Mouse (Mus musculus) C2C12 (cell line): ENCODE data around the gene Ubr7. TPM values are rescaled to one million over a fixed set of nuclear protein-coding genes. Genes with fewer than 3 reads are reported as not detected.

Experiments
- H3K27me3 ChIP-seq: one replicate; pipeline ENCODE4 v1.6.1; 2011; ENCODE audit not compliant: control insufficient read depth, insufficient read depth, insufficient read length
- H3K36me3 ChIP-seq: one replicate; pipeline ENCODE4 v1.6.1; 2011; ENCODE audit not compliant: control insufficient read depth, insufficient read depth
- H3K4me3 ChIP-seq: one replicate; pipeline ENCODE4 v1.5.1; 2011; ENCODE audit warnings: mild to moderate bottlenecking, control low read depth; ENCODE audit not compliant: poor library complexity, insufficient read depth, severe bottlenecking
- H3K79me2 ChIP-seq: one replicate; pipeline ENCODE4 v1.6.1; 2011; ENCODE audit not compliant: control insufficient read depth, insufficient read depth
- H3K79me3 ChIP-seq: one replicate; pipeline ENCODE4 v1.6.1; 2011; ENCODE audit warnings: low read depth, control low read depth
- H3ac ChIP-seq: one replicate; pipeline ENCODE3; 2011; ENCODE audit warnings: low read depth; ENCODE audit not compliant: control insufficient read depth, insufficient read length
- CEBPB ChIP-seq: IDR thresholded peaks from one replicate; pipeline ENCODE4 v1.6.1; 2011; ENCODE audit warnings: low read depth, mild to moderate bottlenecking, control low read depth, moderate library complexity
- CTCF ChIP-seq: IDR thresholded peaks from one replicate; pipeline ENCODE4 v1.5.1; 2011; ENCODE audit not compliant: control insufficient read depth, insufficient read depth, insufficient read length
- FOSL1 ChIP-seq: IDR thresholded peaks from one replicate; pipeline ENCODE4 v1.8.0; 2011; ENCODE audit warnings: mild to moderate bottlenecking, low read length; ENCODE audit not compliant: poor library complexity, insufficient read depth, severe bottlenecking
- MAX ChIP-seq: IDR thresholded peaks from one replicate; pipeline ENCODE4 v1.6.1; 2011; ENCODE audit warnings: mild to moderate bottlenecking, control low read depth
- MYOD1 ChIP-seq: IDR thresholded peaks from one replicate; pipeline ENCODE4 v1.6.1; 2011; ENCODE audit warnings: low read depth; ENCODE audit not compliant: control insufficient read depth, insufficient read length
- MYOG ChIP-seq: IDR thresholded peaks from one replicate; pipeline ENCODE4 v1.6.1; 2011; ENCODE audit not compliant: control insufficient read depth, insufficient read length; ENCODE audit errors: extremely low read depth
- USF1 ChIP-seq: IDR thresholded peaks from one replicate; pipeline ENCODE4 v1.6.1; 2011; ENCODE audit warnings: low read depth, mild to moderate bottlenecking, control low read depth, moderate library complexity
- polyA plus RNA-seq: library from polyadenylated mRNA; unstranded; fragments of >200 nt; fragmentation: generic; extraction: Trizol; gene quantifications from one replicate; pipeline ENCODE4 v1.2.1, GENCODE M21; 2012; ENCODE audit warnings: missing spikeins

Ubr7 gene
- polyA plus RNA-seq, 1 experiment: 20.6 TPM

DNA sequence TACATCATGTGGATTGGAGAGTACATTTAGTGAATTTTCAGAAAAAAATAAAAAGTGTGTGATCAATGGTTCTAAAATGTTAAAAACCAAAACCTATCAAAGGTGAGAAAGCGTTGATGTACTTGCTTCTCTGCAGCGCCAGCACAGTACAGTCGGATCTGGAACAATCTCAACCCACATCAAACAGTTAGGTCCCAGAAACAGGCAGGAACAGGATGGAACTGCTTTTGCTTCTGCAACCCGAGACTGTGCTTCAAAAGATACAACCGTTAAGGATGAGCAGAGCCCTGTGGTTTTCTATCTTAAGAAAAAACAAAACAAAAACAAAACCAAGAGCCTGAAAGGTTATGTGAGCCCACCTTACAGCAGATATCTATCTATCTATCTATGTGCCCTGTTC is 25.1 kb downstream of the Ubr7 start:
- Histone ChIP-seq H3K27me3 (no peaks in the 10 kb centered on the region), H3ac (no peak overlapping the region), H3K36me3 (peaks cover 39% of the 10 kb centered on the region), H3K79me3 (no peaks in the 10 kb centered on the region), H3K79me2 (no peaks in the 10 kb centered on the region), H3K4me3 (no peak overlapping the region)
- TF ChIP-seq MYOD1: no peak
- TF ChIP-seq FOSL1: no peak
- no peak for TF ChIP-seq USF1
- TF ChIP-seq MAX: no peak
- TF ChIP-seq CTCF: no peak

DNA sequence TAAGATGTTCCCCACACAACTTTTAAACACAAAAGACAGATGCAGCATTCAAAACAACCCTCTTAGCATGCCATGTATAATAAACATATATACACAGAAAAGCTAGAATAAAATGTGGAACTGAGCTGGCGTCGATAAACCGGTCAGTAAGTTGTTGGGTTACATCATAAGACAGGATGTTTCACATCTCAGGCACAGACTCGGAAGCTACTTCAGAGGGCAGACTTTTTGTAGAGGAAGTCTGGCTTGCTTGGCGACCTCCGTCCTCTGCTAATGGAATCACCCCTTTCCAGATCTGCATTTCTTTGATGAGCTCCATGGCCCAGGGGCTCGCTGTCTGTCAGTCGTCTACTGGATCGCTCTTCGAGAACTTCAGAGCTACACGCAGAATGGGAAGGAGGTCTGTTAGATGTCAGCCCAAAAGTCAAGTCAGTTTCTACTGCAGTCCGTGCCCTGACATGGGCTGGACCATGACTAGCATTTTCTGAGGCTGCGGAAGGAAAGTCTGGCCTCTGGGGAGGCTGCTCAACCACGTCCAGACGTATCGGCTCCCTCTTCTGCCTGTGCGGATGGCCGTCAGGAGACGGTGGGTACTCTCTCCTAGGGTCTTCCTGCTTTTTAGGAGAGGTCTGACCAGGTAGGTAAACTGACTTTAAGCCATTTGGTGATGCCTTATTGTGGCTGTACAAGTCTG is 27.3 kb downstream of the Ubr7 start:
- Histone ChIP-seq H3K79me2 (no peaks in the 10 kb centered on the region), H3K36me3 (peaks cover 55% of the 10 kb centered on the region), H3ac (no peak overlapping the region), H3K27me3 (no peaks in the 10 kb centered on the region), H3K4me3 (no peak overlapping the region), H3K79me3 (no peaks in the 10 kb centered on the region)
- TF ChIP-seq CEBPB: no peak
- TF ChIP-seq USF1: no peak
- TF ChIP-seq MAX: no peak
- TF ChIP-seq FOSL1: no peak
- no peak for TF ChIP-seq MYOG
- TF ChIP-seq MYOD1: no peak
- no peak for TF ChIP-seq CTCF

DNA sequence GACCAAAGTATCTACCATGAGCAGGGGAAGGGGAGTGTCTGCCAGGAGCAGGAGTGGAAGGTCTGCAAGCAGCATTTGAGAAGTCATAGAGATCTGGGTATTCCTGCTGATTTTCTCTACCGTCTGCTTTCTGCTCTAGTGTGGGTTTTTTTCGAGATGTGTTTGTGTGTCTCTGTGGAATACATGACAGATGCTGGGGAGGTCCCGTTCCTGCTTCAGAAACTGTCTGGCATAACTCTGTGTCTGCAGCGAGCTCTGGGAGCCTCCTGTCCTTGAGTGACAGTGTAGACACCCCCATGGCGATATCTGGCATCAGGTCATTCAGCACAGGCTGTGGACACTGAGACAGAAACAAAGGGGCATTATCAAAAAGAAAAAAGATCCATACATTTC is 27.8 kb downstream of the Ubr7 start:
- peaks cover 58% of the 10 kb centered on the region for H3K36me3 ChIP-seq
- H3K79me2 ChIP-seq: no peaks in the 10 kb centered on the region
- H3K79me3 ChIP-seq: no peaks in the 10 kb centered on the region
- TF ChIP-seq MAX: no peak
- TF ChIP-seq MYOG: no peak
- TF ChIP-seq FOSL1: no peak
- TF ChIP-seq CEBPB: no peak
- no peak for TF ChIP-seq MYOD1
- TF ChIP-seq USF1: no peak
- no peak for TF ChIP-seq CTCF
- H3K4me3 ChIP-seq: no peak overlapping the region
- no peaks in the 10 kb centered on the region for H3K27me3 ChIP-seq
- H3ac ChIP-seq: no peak overlapping the region

DNA sequence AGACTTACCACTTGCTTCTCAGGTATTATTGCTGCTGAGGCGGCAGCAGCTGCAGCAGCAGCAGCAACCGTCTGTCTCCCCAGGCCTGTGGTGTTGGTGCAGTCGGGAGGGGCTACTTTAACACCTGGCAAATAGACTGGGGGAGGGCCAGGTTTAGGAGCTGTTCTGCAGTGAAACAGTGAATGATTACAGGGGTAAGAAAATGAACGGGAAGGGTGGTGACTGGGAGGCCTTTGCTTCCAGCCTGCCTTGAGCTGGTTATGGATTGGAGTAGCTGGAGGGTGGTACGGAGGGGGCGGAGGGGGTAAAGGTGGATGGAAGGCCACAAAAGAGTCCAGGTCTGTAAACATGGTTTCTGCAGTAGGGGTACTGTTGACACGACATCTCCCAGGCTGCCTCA is 30.2 kb downstream of the Ubr7 start:
- H3K79me3 ChIP-seq: no peaks in the 10 kb centered on the region
- H3K36me3 ChIP-seq: peaks cover 73% of the 10 kb centered on the region
- no peak overlapping the region for H3K4me3 ChIP-seq
- no peaks in the 10 kb centered on the region for H3K27me3 ChIP-seq
- no peak for TF ChIP-seq CTCF
- no peak for TF ChIP-seq FOSL1
- H3ac ChIP-seq: no peak overlapping the region
- no peaks in the 10 kb centered on the region for H3K79me2 ChIP-seq

DNA sequence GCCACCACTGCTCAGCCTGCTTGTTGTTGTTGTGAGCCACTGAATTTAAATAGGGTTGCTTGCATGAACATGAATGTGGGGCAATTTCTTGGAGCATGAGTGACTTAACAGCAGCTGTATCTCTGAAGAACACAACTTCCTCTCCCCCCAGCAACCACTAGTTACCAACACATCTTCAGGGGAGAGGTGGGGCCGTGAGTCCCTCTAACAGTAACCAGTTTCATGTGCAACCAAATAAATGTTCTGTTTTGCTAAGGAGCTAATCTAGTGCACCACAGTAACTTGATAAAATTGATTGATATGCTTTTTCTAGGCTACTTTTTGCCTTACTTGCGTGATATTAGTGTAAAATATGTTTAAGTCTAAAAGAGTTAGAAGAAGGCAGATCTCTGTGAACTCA is 41.8 kb downstream of the Ubr7 start:
- Histone ChIP-seq H3K36me3 (peaks cover 12% of the 10 kb centered on the region), H3ac (no peak overlapping the region), H3K79me2 (no peaks in the 10 kb centered on the region), H3K4me3 (no peak overlapping the region), H3K27me3 (no peaks in the 10 kb centered on the region), H3K79me3 (no peaks in the 10 kb centered on the region)
- TF ChIP-seq MYOG: no peak
- TF ChIP-seq FOSL1: no peak
- no peak for TF ChIP-seq MYOD1
- TF ChIP-seq CTCF: no peak

DNA sequence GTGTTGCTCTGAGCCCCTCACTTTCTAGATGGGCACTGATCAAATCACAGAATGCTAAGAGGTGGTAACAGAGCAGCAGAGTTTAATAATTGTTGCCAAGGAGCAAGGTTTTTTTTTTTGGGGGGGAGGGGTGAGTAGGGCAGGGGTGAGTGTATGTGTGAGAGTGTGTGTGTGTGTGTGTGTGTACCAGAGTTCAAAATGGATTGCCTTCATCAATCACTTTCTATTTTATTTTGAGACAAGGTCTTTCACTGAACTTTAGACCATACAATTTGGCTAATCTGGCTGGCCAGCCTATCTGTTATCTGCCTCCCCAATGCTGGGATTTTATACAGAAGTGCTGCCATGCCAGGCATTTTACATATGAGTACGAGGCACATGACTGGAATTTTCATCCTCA is 57.1 kb downstream of the Ubr7 start:
- TF ChIP-seq CTCF (no peak), MYOG (no peak), MYOD1 (no peak)
- no peak overlapping the region for H3ac ChIP-seq
- H3K79me3 ChIP-seq: peaks cover 8% of the 10 kb centered on the region
- H3K79me2 ChIP-seq: no peaks in the 10 kb centered on the region
- H3K27me3 ChIP-seq: no peaks in the 10 kb centered on the region
- peaks cover 32% of the 10 kb centered on the region for H3K36me3 ChIP-seq
- no peak overlapping the region for H3K4me3 ChIP-seq
